Mouse (Mus musculus): ENCODE measurements around the gene Calcoco2. TPM values are rescaled to one million over a fixed set of nuclear protein-coding genes. Genes with fewer than 3 reads are reported as not detected.
"Not testable (repeated sequence)": the region's sequence is repeated elsewhere in the genome, so short reads cannot be mapped to it uniquely, and the experiment has no call there.

Calcoco2 gene
- polyA plus RNA-seq, 1 experiment, result not detected

- Histone ChIP-seq H3K4me3 (replicated peaks) (no peak overlapping the region), H3K36me3 (ENCODE audit: control insufficient read depth) (no peaks in the 10 kb centered on the region), H3K27me3 (ENCODE audit: control insufficient read depth) (peaks cover 24% of the 10 kb centered on the region), H3K4me1 (ENCODE audit: control insufficient read depth) (no peaks in the 10 kb centered on the region), H3K9me3 (ENCODE audit: control insufficient read depth, low read length) (no peaks in the 10 kb centered on the region)
- TF ChIP-seq GATA1 (IDR thresholded peaks at IDR 0.05; ENCODE audit: low read length) (no peak), TAL1 (IDR thresholded peaks at IDR 0.05; ENCODE audit: low read length) (no peak)
Measured at GRCm38 (mm10) chr11:96119401-96119800, 7.6 kb upstream of the Calcoco2 start.

- not testable (repeated sequence) for H3K9me3 ChIP-seq (ENCODE audit: control insufficient read depth, low read length); H3K4me1 ChIP-seq (ENCODE audit: control insufficient read depth); H3K4me3 ChIP-seq (replicated peaks); H3K36me3 ChIP-seq (ENCODE audit: control insufficient read depth); H3K27me3 ChIP-seq (ENCODE audit: control insufficient read depth)
Measured at GRCm38 (mm10) chr11:96116925-96117324, 5.2 kb upstream of the Calcoco2 start.

DNA sequence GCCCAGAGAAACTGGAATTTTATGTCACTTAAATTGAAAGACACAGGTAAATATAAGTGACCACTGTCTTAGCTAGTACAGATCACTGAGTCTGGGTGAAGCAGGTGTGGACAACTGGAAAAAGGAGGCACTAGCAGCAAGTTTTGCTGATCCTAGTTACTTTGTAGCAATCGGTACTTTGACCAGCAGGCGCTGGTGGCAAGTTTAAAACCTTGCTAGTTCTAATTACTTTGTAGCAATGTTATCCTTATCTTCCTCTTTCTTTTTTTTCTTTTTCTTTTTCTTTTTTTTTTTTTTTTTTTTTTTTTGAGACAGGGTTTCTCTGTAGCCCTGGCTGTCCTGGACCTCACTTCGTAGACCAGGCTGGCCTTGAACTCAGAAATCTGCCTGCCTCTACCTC, 4.4 kb upstream of the Calcoco2 start:
- Histone ChIP-seq H3K4me1 (ENCODE audit: control insufficient read depth) (no peaks in the 10 kb centered on the region), H3K36me3 (ENCODE audit: control insufficient read depth) (no peaks in the 10 kb centered on the region), H3K27me3 (ENCODE audit: control insufficient read depth) (peaks cover 2% of the 10 kb centered on the region; the same call in 1 of the 2 replicates), H3K9me3 (ENCODE audit: control insufficient read depth, low read length) (no peaks in the 10 kb centered on the region), H3K4me3 (replicated peaks) (no peak overlapping the region)
- TF ChIP-seq GATA1 (IDR thresholded peaks at IDR 0.05; ENCODE audit: low read length) (no peak), TAL1 (IDR thresholded peaks at IDR 0.05; ENCODE audit: low read length) (no peak)

- H3K4me3 ChIP-seq (replicated peaks), result no peak overlapping the region
- H3K9me3 ChIP-seq (ENCODE audit: control insufficient read depth, low read length), result no peaks in the 10 kb centered on the region
- no peak for TF ChIP-seq GATA1 (IDR thresholded peaks at IDR 0.05; ENCODE audit: low read length)
- no peak for TF ChIP-seq TAL1 (IDR thresholded peaks at IDR 0.05; ENCODE audit: low read length)
- H3K36me3 ChIP-seq (ENCODE audit: control insufficient read depth), result no peaks in the 10 kb centered on the region
- H3K4me1 ChIP-seq (ENCODE audit: control insufficient read depth), result no peaks in the 10 kb centered on the region
- peaks cover under 1% of the 10 kb centered on the region; the same call in 1 of the 2 replicates for H3K27me3 ChIP-seq (ENCODE audit: control insufficient read depth)
Measured at GRCm38 (mm10) chr11:96115416-96115815, 3.7 kb upstream of the Calcoco2 start.

GRCm38 (mm10) chr11:96114077-96114476, 2.3 kb upstream of the Calcoco2 start:
- H3K4me3 ChIP-seq (replicated peaks), result no peak overlapping the region
- no peaks in the 10 kb centered on the region for H3K4me1 ChIP-seq (ENCODE audit: control insufficient read depth)
- H3K9me3 ChIP-seq (ENCODE audit: control insufficient read depth, low read length), result no peaks in the 10 kb centered on the region
- H3K36me3 ChIP-seq (ENCODE audit: control insufficient read depth), result no peaks in the 10 kb centered on the region
- TF ChIP-seq GATA1 (IDR thresholded peaks at IDR 0.05; ENCODE audit: low read length), result no peak
- no peak for TF ChIP-seq TAL1 (IDR thresholded peaks at IDR 0.05; ENCODE audit: low read length)
- no peaks in the 10 kb centered on the region for H3K27me3 ChIP-seq (ENCODE audit: control insufficient read depth)

DNA sequence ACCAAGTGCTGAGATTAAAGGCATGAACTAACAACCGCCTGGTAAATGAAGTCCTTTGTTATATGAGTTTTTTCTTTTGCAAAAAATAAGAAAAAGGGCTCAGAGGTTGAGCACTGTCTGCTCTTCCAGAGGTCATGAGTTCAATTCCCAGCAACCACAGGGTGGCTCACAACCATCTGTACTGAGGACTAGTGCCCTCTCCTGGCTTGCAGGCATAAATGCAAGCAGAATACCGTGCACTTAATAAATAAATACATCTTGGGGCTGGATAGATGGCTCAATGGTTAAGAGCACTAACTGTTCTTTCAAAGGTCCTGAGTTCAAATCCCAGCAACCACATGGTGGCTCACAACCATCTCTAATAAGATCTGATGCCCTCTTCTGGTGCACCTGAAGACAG, 814 bp downstream of the Calcoco2 start:
- H3K9me3 ChIP-seq (ENCODE audit: control insufficient read depth, low read length); H3K4me1 ChIP-seq (ENCODE audit: control insufficient read depth); H3K36me3 ChIP-seq (ENCODE audit: control insufficient read depth); H3K4me3 ChIP-seq (replicated peaks); H3K27me3 ChIP-seq (ENCODE audit: control insufficient read depth): not testable (repeated sequence)

DNA sequence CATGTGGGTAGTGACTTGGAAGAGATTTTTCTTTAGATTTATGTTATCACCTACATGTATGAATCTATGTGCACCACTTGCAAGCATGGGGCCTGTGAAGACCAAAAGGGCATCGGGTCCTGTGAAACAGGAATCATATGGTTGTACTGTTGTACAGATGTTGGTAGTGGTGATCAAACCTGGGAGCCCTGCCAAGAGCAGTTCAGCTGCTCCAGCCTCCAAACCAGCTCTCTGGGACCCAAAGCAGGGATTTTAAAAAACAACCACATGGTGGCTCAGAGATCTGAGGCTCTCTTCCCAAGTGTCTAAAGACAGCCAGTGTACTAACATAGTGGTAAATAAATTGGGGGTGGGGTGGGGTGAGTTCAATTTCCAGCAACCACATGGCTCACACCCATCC, 3.4 kb downstream of the Calcoco2 start:
- no peaks in the 10 kb centered on the region for H3K36me3 ChIP-seq (ENCODE audit: control insufficient read depth)
- no peak overlapping the region for H3K4me3 ChIP-seq (replicated peaks)
- no peaks in the 10 kb centered on the region for H3K4me1 ChIP-seq (ENCODE audit: control insufficient read depth)
- TF ChIP-seq GATA1 (IDR thresholded peaks at IDR 0.05; ENCODE audit: low read length), result no peak
- TF ChIP-seq TAL1 (IDR thresholded peaks at IDR 0.05; ENCODE audit: low read length), result no peak
- H3K27me3 ChIP-seq (ENCODE audit: control insufficient read depth), result no peaks in the 10 kb centered on the region
- no peaks in the 10 kb centered on the region for H3K9me3 ChIP-seq (ENCODE audit: control insufficient read depth, low read length)

DNA sequence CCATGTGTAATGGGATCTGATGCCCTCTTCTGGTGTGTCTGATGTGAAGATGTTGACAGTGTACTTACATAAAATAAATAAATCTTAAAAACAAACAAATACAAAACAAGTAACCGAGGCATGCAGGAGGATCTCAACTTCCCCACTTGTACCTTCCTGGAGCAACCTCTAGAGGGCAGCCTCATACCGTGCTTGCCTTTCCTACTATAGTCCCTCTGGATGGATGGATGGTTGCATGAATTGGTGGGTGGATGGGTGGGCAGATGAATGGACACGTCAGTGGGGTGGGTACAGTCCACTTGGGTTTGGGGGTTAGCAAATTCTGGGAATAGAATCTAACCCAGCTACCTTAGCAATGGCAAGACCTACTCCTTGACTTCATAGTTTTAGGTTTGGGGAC, 18.4 kb downstream of the Calcoco2 start:
- no peaks in the 10 kb centered on the region for H3K4me1 ChIP-seq (ENCODE audit: control insufficient read depth)
- TF ChIP-seq GATA1 (IDR thresholded peaks at IDR 0.05; ENCODE audit: low read length) (no peak), TAL1 (IDR thresholded peaks at IDR 0.05; ENCODE audit: low read length) (no peak)
- no peak overlapping the region for H3K4me3 ChIP-seq (replicated peaks)
- no peaks in the 10 kb centered on the region for H3K36me3 ChIP-seq (ENCODE audit: control insufficient read depth)
- H3K27me3 ChIP-seq (ENCODE audit: control insufficient read depth), result 0 out of 2 replicates have a peak, but pooled peaks cover 3% of the 10 kb centered on the region
- no peaks in the 10 kb centered on the region for H3K9me3 ChIP-seq (ENCODE audit: control insufficient read depth, low read length)

DNA sequence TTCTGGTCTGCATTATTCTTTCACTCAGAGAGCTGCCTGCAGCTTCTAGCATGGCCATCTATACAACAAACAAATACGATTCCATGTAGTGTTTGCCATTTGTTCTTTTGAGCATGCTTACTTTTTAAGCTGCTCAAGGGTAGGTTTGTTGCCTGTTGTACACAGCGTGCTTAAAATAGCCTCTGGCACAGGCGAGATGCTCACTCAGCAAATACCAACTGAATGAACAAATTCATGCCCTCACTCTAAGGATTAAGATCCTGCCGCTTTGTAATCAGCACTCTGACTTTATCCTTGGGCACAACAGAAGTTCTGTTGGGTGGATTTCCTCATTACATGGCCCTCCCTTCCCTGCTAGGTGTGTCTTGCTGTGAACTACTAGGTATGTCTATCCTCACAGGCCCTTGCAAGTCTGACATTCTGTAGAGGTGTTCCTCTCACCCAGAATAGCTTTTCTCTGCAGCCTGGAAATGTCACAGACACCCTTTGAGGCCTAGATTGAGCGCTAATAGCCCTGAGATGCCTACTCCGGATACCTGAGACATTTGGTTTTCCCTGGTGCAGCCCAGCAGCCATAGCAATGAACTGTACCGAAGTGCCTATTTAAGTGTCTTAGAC, 19.0 kb downstream of the Calcoco2 start:
- Histone ChIP-seq H3K4me1 (ENCODE audit: control insufficient read depth) (no peaks in the 10 kb centered on the region), H3K36me3 (ENCODE audit: control insufficient read depth) (no peaks in the 10 kb centered on the region), H3K27me3 (ENCODE audit: control insufficient read depth) (peaks cover 3% of the 10 kb centered on the region; the same call in 1 of the 2 replicates), H3K9me3 (ENCODE audit: control insufficient read depth, low read length) (peaks cover 5% of the 10 kb centered on the region), H3K4me3 (replicated peaks) (no peak overlapping the region)
- TF ChIP-seq GATA1 (IDR thresholded peaks at IDR 0.05; ENCODE audit: low read length) (no peak), TAL1 (IDR thresholded peaks at IDR 0.05; ENCODE audit: low read length) (no peak)

- H3K27me3 ChIP-seq (ENCODE audit: control insufficient read depth), result peaks cover 3% of the 10 kb centered on the region; the same call in 1 of the 2 replicates
- peaks cover 7% of the 10 kb centered on the region for H3K9me3 ChIP-seq (ENCODE audit: control insufficient read depth, low read length)
- no peaks in the 10 kb centered on the region for H3K4me1 ChIP-seq (ENCODE audit: control insufficient read depth)
- no peaks in the 10 kb centered on the region for H3K36me3 ChIP-seq (ENCODE audit: control insufficient read depth)
- TF ChIP-seq TAL1 (IDR thresholded peaks at IDR 0.05; ENCODE audit: low read length) (no peak), GATA1 (IDR thresholded peaks at IDR 0.05; ENCODE audit: low read length) (no peak)
- H3K4me3 ChIP-seq (replicated peaks), result no peak overlapping the region
Measured at GRCm38 (mm10) chr11:96091073-96091472, 20.7 kb downstream of the Calcoco2 start.
